Mouse (Mus musculus) right cerebral cortex, postnatal 4 days (tissue): ENCODE measurements around the gene Noxo1.
"Not testable (repeated sequence)": the region's sequence is repeated elsewhere in the genome, so short reads cannot be mapped to it uniquely, and the experiment has no call there.

Source experiments
- DNase-seq: peaks from one replicate; pipeline ENCODE4 v3.0.0-alpha.2; 2022

Gene Noxo1

GRCm38 (mm10) chr17:24696011-24696697, at the start of gene Noxo1, which contains the start of gene Gfer:
TSS of gene Noxo1 (plus strand) at chr17:24696234.
TSS of gene Gfer (minus strand) at chr17:24696156.
- peak; percentile 83 for DNase-seq

GRCm38 (mm10) chr17:24646381-24646780, 49.7 kb upstream of the Noxo1 start:
- no peak for DNase-seq

- DNase-seq = no peak
These were observed 48.5 kb upstream of the Noxo1 start for GRCm38 (mm10) chr17:24647493-24647892.

GRCm38 (mm10) chr17:24648731-24649377, 47.2 kb upstream of the Noxo1 start:
- no peak for DNase-seq

GRCm38 (mm10) chr17:24649581-24650069, 46.4 kb upstream of the Noxo1 start:
- DNase-seq = peak; percentile 30

GRCm38 (mm10) chr17:24650070-24650616, 45.9 kb upstream of the Noxo1 start, which contains the start of gene Slc9a3r2:
TSS of gene Slc9a3r2 (minus strand) at chr17:24650327.
- peak; percentile 58 for DNase-seq

GRCm38 (mm10) chr17:24650766-24651165, 45.3 kb upstream of the Noxo1 start:
- DNase-seq = no peak

GRCm38 (mm10) chr17:24651835-24652234, 44.2 kb upstream of the Noxo1 start:
- DNase-seq = no peak

GRCm38 (mm10) chr17:24653967-24654710, 41.9 kb upstream of the Noxo1 start:
- peak; percentile 69 for DNase-seq

- DNase-seq = no peak
These were observed 41.1 kb upstream of the Noxo1 start for GRCm38 (mm10) chr17:24654969-24655368.

- DNase-seq = no peak
These were observed 37.8 kb upstream of the Noxo1 start, which contains the start of gene Npw for GRCm38 (mm10) chr17:24658017-24658758. TSS of gene Npw (minus strand) at chr17:24658457.

GRCm38 (mm10) chr17:24667011-24667410, 29.0 kb upstream of the Noxo1 start:
- DNase-seq = not testable (repeated sequence)

GRCm38 (mm10) chr17:24667416-24667815, 28.6 kb upstream of the Noxo1 start:
- no peak for DNase-seq

- not testable (repeated sequence) for DNase-seq
These were observed 26.9 kb upstream of the Noxo1 start for GRCm38 (mm10) chr17:24669214-24669544.

GRCm38 (mm10) chr17:24669545-24670245, 26.3 kb upstream of the Noxo1 start, which contains the start of gene Zfp598:
TSS of gene Zfp598 (plus strand) at chr17:24669687.
- DNase-seq = peak; percentile 91

- no peak for DNase-seq
These were observed 25.7 kb upstream of the Noxo1 start for GRCm38 (mm10) chr17:24670246-24670844.

- no peak for DNase-seq
These were observed 24.7 kb upstream of the Noxo1 start for GRCm38 (mm10) chr17:24671346-24671745.

- DNase-seq = no peak
These were observed 23.9 kb upstream of the Noxo1 start for GRCm38 (mm10) chr17:24672141-24672540.

- DNase-seq = no peak
These were observed 21.8 kb upstream of the Noxo1 start for GRCm38 (mm10) chr17:24674277-24674676.

GRCm38 (mm10) chr17:24676187-24676586, 19.8 kb upstream of the Noxo1 start:
- peak; percentile 77 for DNase-seq

GRCm38 (mm10) chr17:24676877-24677276, 19.2 kb upstream of the Noxo1 start:
- DNase-seq = no peak
